Mouse (Mus musculus) mouse embryonic stem cell (cell line): ENCODE measurements around the gene Tfrc.

Source experiments
- in situ Hi-C, 2 experiments: fragments of 300-500 bp; cut with MboI; formaldehyde crosslinking; loops; 1 replicate in 1 of 2; 3 replicates in 1 of 2; pipeline ENCODE4 v1.14.3; 2019 to 2020; ENCODE audit warnings: low sequenced_read_pairs in 2 of 2, low pct_unique_long_range_greater_than_20kb in 1 of 2, mixed read lengths in 1 of 2; ENCODE audit not compliant: unreplicated experiment in 1 of 2

Tfrc gene

DNA sequence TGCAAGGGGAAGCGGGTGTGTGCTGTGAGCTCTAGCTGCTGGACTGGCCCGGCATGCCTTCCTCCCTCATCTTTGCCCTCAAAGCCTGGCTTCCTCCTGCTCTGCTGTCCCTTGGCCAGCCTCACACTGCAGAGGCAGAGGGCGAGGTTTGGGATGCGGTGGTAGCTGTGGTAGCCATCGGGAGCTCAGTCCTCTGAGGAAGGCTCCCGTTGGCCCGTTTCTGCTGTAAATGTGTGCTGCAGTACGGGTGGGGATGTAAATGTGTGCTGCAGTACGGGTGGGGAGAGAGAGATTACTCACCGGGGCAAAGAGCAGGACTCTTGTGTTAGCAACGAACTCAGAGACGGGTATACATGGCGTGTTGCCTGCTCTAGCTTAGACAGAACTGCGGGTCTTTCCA lies 70.1 kb downstream of the Tfrc start:
- in situ Hi-C loops: no loop called here

DNA sequence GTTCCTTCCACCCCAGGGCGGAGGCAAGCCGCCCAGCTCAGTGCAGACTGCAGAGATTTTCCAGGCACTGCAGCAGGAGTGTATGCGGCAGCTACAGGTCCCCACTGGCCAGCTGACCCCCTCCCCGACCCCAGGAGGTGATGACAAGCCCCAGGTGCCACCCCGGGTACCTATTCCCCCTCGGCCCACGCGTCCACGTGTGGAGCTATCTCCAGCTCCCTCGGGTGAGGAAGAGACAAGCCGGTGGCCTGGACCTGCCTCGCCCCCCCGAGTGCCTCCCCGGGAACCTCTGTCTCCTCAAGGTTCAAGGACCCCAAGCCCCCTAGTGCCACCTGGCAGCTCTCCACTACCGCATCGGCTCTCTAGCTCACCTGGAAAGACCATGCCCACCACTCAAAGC lies 71.3 kb downstream of the Tfrc start:
- in situ Hi-C loops: no loop called here

DNA sequence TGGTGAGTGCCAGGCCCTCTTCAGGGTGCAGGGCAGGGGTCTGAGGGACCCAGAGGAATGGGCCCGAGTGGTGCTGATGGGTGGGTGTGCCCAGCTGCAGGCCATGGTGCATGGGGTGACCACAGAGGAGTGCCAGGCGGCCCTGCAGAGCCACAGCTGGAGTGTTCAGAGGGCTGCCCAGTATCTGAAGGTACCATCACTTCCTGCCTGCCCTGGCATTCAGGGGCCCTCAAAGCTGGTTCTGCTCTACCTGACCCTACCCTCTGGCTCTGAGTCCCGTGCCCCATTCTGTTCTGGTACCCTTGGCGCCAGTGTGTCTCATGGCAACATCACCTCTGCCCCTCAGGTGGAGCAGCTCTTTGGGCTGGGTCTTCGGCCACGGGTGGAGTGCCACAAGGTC lies 72.1 kb downstream of the Tfrc start:
- in situ Hi-C loops: no loop called here

DNA sequence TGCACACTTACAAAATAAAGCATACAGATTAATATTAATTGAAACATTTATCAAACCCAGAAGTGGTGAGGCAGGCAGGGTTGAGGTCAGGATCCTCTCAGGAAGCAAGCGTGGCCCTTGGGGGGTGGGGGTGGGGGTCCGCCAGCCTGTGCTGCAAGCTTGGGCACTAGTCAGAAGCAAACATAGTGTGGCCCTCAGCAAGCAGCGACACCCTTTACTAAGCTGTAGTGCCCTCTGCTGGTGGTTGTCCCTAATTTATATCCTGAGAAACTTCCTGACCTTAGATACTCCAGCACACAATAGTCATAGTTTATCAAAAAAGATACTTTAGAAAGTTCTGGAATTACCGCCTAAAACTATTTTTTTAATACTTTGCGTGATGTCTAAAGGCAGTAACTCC lies 73.5 kb downstream of the Tfrc start:
- in situ Hi-C loops: no loop called here
